Mouse (Mus musculus): ENCODE results near the gene Ankzf1. TPM values are rescaled to one million over a fixed set of nuclear protein-coding genes. Genes with fewer than 3 reads are reported as not detected.
A peak's percentile ranks its signal among the peaks of the same experiment; 100 is the strongest.

Ankzf1 gene
- total RNA-seq (2021) (10 to 100 TPM; 14.1 to 14.4 TPM), polyA plus RNA-seq (2012; rRNA removed) (11.5 and 13.3 TPM in 2 replicates)
- long read RNA-seq, transcript Ankzf1-208 (13 exons, 2,739 nt): major isoform, 7 of 10 reads
- long read RNA-seq, partial matches to known transcripts: 1 of 10 reads
- long read RNA-seq, other reads (novel, unspliced or antisense): 2 of 10 reads

GRCm38 (mm10) chr1:75191622-75192402, at the start of gene Ankzf1, which contains the start of gene Atg9a:
TSS of gene Ankzf1 (plus strand) at chr1:75192151.
TSS of gene Atg9a (minus strand) at chr1:75192196.
- peak; percentile 98 for DNase-seq

- peak; percentile 98 for DNase-seq
Observed at GRCm38 (mm10) chr1:75142301-75143261, 49.4 kb upstream of the Ankzf1 start, which contains the start of the genes Cnppd1 and Retreg2. TSS of gene Cnppd1 (minus strand) at chr1:75142711. TSS of gene Retreg2 (plus strand) at chr1:75142778.

- DNase-seq: no peak
Observed at GRCm38 (mm10) chr1:75145589-75145988, 46.4 kb upstream of the Ankzf1 start.

- DNase-seq: no peak
Observed at GRCm38 (mm10) chr1:75147411-75148135, 44.4 kb upstream of the Ankzf1 start.

GRCm38 (mm10) chr1:75148727-75149126, 43.2 kb upstream of the Ankzf1 start:
- DNase-seq: no peak

- DNase-seq: no peak
Observed at GRCm38 (mm10) chr1:75155837-75156236, 36.1 kb upstream of the Ankzf1 start.

- no peak for DNase-seq
Observed at GRCm38 (mm10) chr1:75158990-75159389, 33.0 kb upstream of the Ankzf1 start.

GRCm38 (mm10) chr1:75159540-75160255, 32.3 kb upstream of the Ankzf1 start:
- no peak for DNase-seq

- no peak for DNase-seq
Observed at GRCm38 (mm10) chr1:75160256-75160617, 31.7 kb upstream of the Ankzf1 start.

- DNase-seq: no peak
Observed at GRCm38 (mm10) chr1:75168093-75168471, 23.9 kb upstream of the Ankzf1 start.

GRCm38 (mm10) chr1:75168472-75169464, 23.2 kb upstream of the Ankzf1 start, which contains the start of gene Zfand2b:
TSS of gene Zfand2b (plus strand) at chr1:75168646.
- DNase-seq: peak; percentile 98

GRCm38 (mm10) chr1:75179334-75180104, 12.4 kb upstream of the Ankzf1 start:
- peak; percentile 73 for DNase-seq

- DNase-seq: peak; percentile 93
Observed at GRCm38 (mm10) chr1:75180105-75180590, 11.8 kb upstream of the Ankzf1 start, which contains the start of gene Abcb6. TSS of gene Abcb6 (minus strand) at chr1:75180392.

GRCm38 (mm10) chr1:75180741-75181140, 11.2 kb upstream of the Ankzf1 start:
- DNase-seq: no peak

GRCm38 (mm10) chr1:75181377-75181870, 10.5 kb upstream of the Ankzf1 start:
- no peak for DNase-seq

GRCm38 (mm10) chr1:75182160-75182559, 9.8 kb upstream of the Ankzf1 start:
- no peak for DNase-seq

GRCm38 (mm10) chr1:75185495-75185894, 6.5 kb upstream of the Ankzf1 start:
- DNase-seq: no peak

- no peak for DNase-seq
Observed at GRCm38 (mm10) chr1:75187126-75187525, 4.8 kb upstream of the Ankzf1 start.
